Mouse (Mus musculus) gonadal fat pad, adult 2 months (tissue): Measurements from ENCODE around the gene Gm6588. TPM values are rescaled to one million over a fixed set of nuclear protein-coding genes. Genes with fewer than 3 reads are reported as not detected.

Experiments
- DNase-seq: peaks from one replicate; pipeline ENCODE4 v3.0.0-alpha.2; 2012; ENCODE audit warnings: low read depth
- polyA plus RNA-seq: library from polyadenylated mRNA; depleted of rRNA; stranded (reverse); fragments of >200 nt; gene quantifications from 2 replicates; pipeline ENCODE4 v1.2.3, GENCODE M21; 2012; rRNA removed

Gene Gm6588
- polyA plus RNA-seq, 1 experiment = 0.04 TPM

GRCm38 (mm10) chr5:112470144-112470543, 20.9 kb downstream of the Gm6588 start:
- no peak for DNase-seq

- DNase-seq = no peak
Observed at GRCm38 (mm10) chr5:112473453-112473852, 24.2 kb downstream of the Gm6588 start.

- no peak for DNase-seq
Observed at GRCm38 (mm10) chr5:112481946-112482410, 32.8 kb downstream of the Gm6588 start.

- no peak for DNase-seq
Observed at GRCm38 (mm10) chr5:112482551-112482950, 33.3 kb downstream of the Gm6588 start.

GRCm38 (mm10) chr5:112483030-112483429, 33.8 kb downstream of the Gm6588 start:
- no peak for DNase-seq

- DNase-seq = no peak
Observed at GRCm38 (mm10) chr5:112484924-112485715, 35.9 kb downstream of the Gm6588 start.

GRCm38 (mm10) chr5:112486415-112486814, 37.2 kb downstream of the Gm6588 start:
- DNase-seq = no peak

GRCm38 (mm10) chr5:112487504-112487903, 38.3 kb downstream of the Gm6588 start:
- DNase-seq = no peak

- no peak for DNase-seq
Observed at GRCm38 (mm10) chr5:112488101-112488776, 39.0 kb downstream of the Gm6588 start.

GRCm38 (mm10) chr5:112491489-112491888, 42.3 kb downstream of the Gm6588 start:
- DNase-seq = no peak

GRCm38 (mm10) chr5:112493492-112493891, 44.3 kb downstream of the Gm6588 start:
- no peak for DNase-seq

GRCm38 (mm10) chr5:112496753-112497369, 47.6 kb downstream of the Gm6588 start:
- DNase-seq = no peak

GRCm38 (mm10) chr5:112498921-112499917, 50.0 kb downstream of the Gm6588 start:
- DNase-seq = no peak

- DNase-seq = no peak
Observed at GRCm38 (mm10) chr5:112499918-112500682, 50.9 kb downstream of the Gm6588 start.

Other genes with a start within 250 kb of the Gm6588 start
- 309 and 372 TPM in 2 replicates for gene Cryba4, start 196.9 kb upstream of the Gm6588 start, polyA plus RNA-seq
- gene Crybb1, start 193.6 kb upstream of the Gm6588 start, polyA plus RNA-seq = 7.3 and 7.7 TPM in 2 replicates
- 243 and 387 TPM in 2 replicates for gene Tpst2, start 172.7 kb upstream of the Gm6588 start, polyA plus RNA-seq
- gene Tfip11, start 123.1 kb upstream of the Gm6588 start, polyA plus RNA-seq = 28.0 and 29.1 TPM in 2 replicates
- 35.1 and 45.8 TPM in 2 replicates for gene Srrd, start 106.4 kb upstream of the Gm6588 start, polyA plus RNA-seq
- 28.6 and 34.0 TPM in 2 replicates for gene Hps4, start 106.3 kb upstream of the Gm6588 start, polyA plus RNA-seq
- 0.05 TPM in 1 of 2 replicates, not detected in the other for gene Gm6583, start 93.4 kb upstream of the Gm6588 start, polyA plus RNA-seq
- 0.82 and 0.91 TPM in 2 replicates for gene Asphd2, start 54.6 kb upstream of the Gm6588 start, polyA plus RNA-seq
- 2.4 and 2.6 TPM in 2 replicates for gene Sez6l, start 127.8 kb downstream of the Gm6588 start, polyA plus RNA-seq